Mouse (Mus musculus) heart, adult 10 weeks (tissue): Measurements from ENCODE around the gene Canx. TPM values are rescaled to one million over a fixed set of nuclear protein-coding genes. Genes with fewer than 3 reads are reported as not detected.

Experiments
- polyA plus RNA-seq: library from polyadenylated mRNA; stranded (reverse); fragments of 350-450 nt; fragmentation: Illumina TruSeq; extraction: RNeasy Lipid Tissue Mini Kit (QIAGEN cat#74804); gene quantifications from one replicate; pipeline ENCODE4 v1.2.3, GENCODE M21; 2014; ENCODE audit warnings: low read depth, low replicate concordance

The Canx gene
- 193 TPM for polyA plus RNA-seq

DNA sequence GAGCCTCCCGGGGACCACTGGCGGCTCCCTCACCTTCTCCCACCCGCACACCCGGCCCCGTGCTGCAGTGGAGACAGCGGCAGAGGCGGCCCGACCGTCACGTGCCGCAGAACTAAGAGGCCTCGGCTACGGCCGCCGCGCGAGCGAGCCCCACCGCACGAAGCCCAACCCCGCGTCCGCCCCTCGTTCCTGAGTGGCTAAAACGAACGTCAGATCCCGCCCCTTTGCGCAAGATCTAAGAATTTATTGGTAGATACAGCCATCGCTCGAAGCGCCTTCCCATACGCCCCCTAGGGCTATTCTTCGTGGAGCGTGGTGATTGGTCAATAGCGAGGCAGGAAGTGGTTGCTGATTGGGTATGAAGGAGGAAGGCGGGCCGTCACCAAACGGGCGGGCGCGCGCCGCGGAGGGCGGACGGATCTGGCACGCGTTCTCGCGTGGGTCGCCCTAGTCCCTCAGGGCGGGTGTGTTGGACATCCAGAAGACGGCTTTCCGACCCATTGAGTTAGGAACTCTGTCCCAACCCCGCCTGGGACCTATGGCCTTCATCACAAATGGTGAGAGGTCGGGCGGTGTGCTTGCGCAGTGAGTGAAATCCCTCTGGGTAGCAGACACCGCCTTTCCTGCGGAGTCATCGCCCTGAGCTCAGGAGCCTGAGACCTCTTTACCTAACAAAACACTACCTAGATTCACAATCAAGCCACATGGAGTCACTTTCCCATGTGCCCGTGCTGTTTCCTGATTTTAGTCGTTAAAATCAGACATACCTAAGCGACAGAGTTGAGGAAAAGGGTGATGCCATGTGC, at the start of gene Canx:
Canx (minus strand) TSS at position 178 of the 806 bp plus-strand sequence.

DNA sequence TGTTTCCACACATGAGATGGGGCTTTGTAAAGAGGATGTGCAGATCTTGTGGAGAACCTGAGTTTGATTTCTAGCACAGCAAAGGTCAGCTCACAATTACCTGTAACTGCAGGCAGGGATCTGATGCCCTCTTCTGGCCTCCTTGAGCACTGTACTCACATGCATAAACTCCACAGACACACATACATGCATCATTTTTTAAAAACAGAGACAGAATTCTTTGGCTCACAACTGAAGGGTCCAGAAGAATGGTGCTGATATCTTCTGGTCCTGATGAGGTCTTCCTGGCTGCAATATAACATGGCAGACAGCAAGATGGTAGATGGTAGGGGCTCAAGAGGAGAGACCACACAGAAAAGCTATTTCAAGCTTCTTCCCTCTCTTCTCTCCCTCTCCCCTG, 28.7 kb upstream of the Canx start, which contains the start of gene Cby3:
Cby3 (plus strand) TSS at position 301 of the 400 bp plus-strand sequence.

DNA sequence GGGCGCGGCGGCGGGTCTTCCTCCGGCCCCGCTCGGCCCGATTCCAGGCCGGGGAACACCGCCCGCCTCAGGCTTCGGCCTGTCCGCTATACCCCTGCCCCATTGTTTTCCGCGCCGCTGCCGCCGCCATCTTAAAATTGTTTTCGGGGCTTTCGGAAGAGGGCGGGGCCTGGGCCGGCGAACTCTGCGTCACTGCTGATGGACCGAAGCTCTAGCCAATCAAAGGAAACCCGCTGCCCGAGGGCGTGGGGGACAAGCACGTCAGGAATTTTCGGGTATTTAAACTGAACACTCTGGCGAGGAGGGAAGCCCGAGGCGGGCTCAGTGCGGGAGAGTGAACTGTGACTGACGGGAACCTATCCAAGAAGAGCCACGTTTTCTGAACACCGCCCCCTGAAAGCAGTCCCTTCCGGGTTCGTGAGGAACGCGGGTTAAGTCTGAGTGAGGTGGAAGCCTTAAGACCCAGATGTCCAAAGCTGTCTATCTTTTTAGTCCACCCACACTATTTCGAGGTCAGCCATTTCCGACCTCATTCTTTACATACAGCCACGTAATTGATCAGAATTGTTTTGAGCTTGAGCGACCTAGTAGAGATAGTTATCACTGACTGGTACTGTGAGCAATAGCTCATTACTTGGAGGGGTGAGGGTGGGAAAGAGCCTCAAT, 33.1 kb downstream of the Canx start, which contains the start of gene Maml1:
Maml1 (minus strand) TSS at position 122 of the 666 bp plus-strand sequence.

Other genes starting within 250 kb of the Canx start
- gene Tbc1d9b, start 194.3 kb downstream of the Canx start, polyA plus RNA-seq = 36.0 TPM
- gene Mrnip, start 151.2 kb downstream of the Canx start, polyA plus RNA-seq = 2.0 TPM
- 462 TPM for gene Sqstm1, start 114.8 kb downstream of the Canx start, polyA plus RNA-seq
- gene Mgat4b, start 114.8 kb downstream of the Canx start, polyA plus RNA-seq = 57.3 TPM
- 4.1 TPM for gene Ltc4s, start 87.1 kb downstream of the Canx start, polyA plus RNA-seq
- 8.0 TPM for gene Maml1, start 33.4 kb downstream of the Canx start, polyA plus RNA-seq
- not detected for gene Cby3, start 28.8 kb upstream of the Canx start, polyA plus RNA-seq
- gene Hnrnph1, start 51.3 kb upstream of the Canx start, polyA plus RNA-seq = 247 TPM
- gene Rufy1, start 105.5 kb upstream of the Canx start, polyA plus RNA-seq = 31.9 TPM